In genomic region chr14:11841621-11842020, GRCm38 (mm10) we compare ENCODE assay signal across 20 mouse cellular contexts.
A peak's percentile ranks its signal among the peaks of the same experiment; 100 is the strongest.
DNase-seq lines count a peak whose midpoint lies in the region.
"Had no signal": no experiment of that assay in that cellular context is flagged by ENCODE, and none has a peak within 500 bp of the region (broad histone marks: within the 10 kb centered on the region; RNA-seq: fewer than 3 reads in every experiment).

No protein-coding gene starts in this region.

- no peaks in the 10 kb centered on the region for H3K36me3 ChIP-seq in heart, embryonic 10.5 days
- H3K36me3 ChIP-seq: embryonic facial prominence, embryonic 10.5 days; forebrain, embryonic 15.5 days; heart, embryonic 15.5 days; hindbrain, embryonic 13.5 days; liver, embryonic 13.5 days had no signal

- H3K9me3 ChIP-seq in heart, embryonic 10.5 days: no peaks in the 10 kb centered on the region
- H3K9me3 ChIP-seq: embryonic facial prominence, embryonic 10.5 days; forebrain, embryonic 15.5 days; heart, embryonic 15.5 days; hindbrain, embryonic 13.5 days; liver, embryonic 13.5 days had no signal

- no peak overlapping the region for H3K4me3 ChIP-seq in heart, embryonic 10.5 days
- H3K4me3 ChIP-seq: embryonic facial prominence, embryonic 10.5 days; forebrain, embryonic 15.5 days; heart, embryonic 15.5 days; hindbrain, embryonic 13.5 days; liver, embryonic 13.5 days had no signal

- no peak overlapping the region for H3K27ac ChIP-seq in heart, embryonic 10.5 days
- H3K27ac ChIP-seq: embryonic facial prominence, embryonic 10.5 days; forebrain, embryonic 15.5 days; heart, embryonic 15.5 days; hindbrain, embryonic 13.5 days; liver, embryonic 13.5 days had no signal

- peak; percentile 96 for DNase-seq in heart, adult 11 months
- no peak for DNase-seq in heart, postnatal 25 days (ENCODE audit: low spot score)
- DNase-seq in heart, postnatal 10 days: peak; percentile 13 to 24
- DNase-seq in heart, embryonic 10.5 days (ENCODE audit: low spot score): no peak
- peak; percentile 8 for DNase-seq in lung, postnatal 25 days (ENCODE audit: low spot score)
- no peak for DNase-seq in lung, postnatal 14 days
- no peak for DNase-seq in left cerebral cortex, postnatal 10 days (ENCODE audit: extremely low spot score in 1 of 2, low spot score in 2 of 2)
- DNase-seq: adrenal gland, postnatal 25 days; cerebellum, adult 11 months; cerebellum, postnatal 10 days; gastrocnemius, postnatal 10 days; kidney, adult 11 months; liver, embryonic 13.5 days; lung, embryonic 14.5 days; thymus, adult 18-20 months; thymus, postnatal 4 days had no signal

- WGBS in heart, embryonic 10.5 days: 69% methylated on average over 4 of the region's 4 CpGs

- intact Hi-C loops in heart, postnatal 25 days (cut with DNase I): no loop called here
- intact Hi-C loops in heart, postnatal 10 days (cut with DNase I): no loop called here
- intact Hi-C loops in left cerebral cortex, postnatal 10 days (cut with DNase I): no loop called here

- H3K27me3 ChIP-seq in heart, embryonic 10.5 days (ENCODE audit: insufficient read depth, poor library complexity, severe bottlenecking): no peaks in the 10 kb centered on the region
- H3K27me3 ChIP-seq: forebrain, embryonic 15.5 days; heart, embryonic 15.5 days; hindbrain, embryonic 13.5 days; liver, embryonic 13.5 days had no signal

- H3K4me1 ChIP-seq in heart, embryonic 10.5 days: no peaks in the 10 kb centered on the region
- H3K4me1 ChIP-seq: forebrain, embryonic 15.5 days; heart, embryonic 15.5 days; liver, embryonic 13.5 days had no signal

Comparison
In these comparisons a context has a peak if more than half of its experiments do, and no peak if none do; other contexts are left out.
1. DNase-seq: peak in heart, adult 11 months (single experiment), heart, postnatal 10 days (2 of 2) and lung, postnatal 25 days (single experiment); none in heart, postnatal 25 days (single experiment), heart, embryonic 10.5 days (single experiment), lung, postnatal 14 days (single experiment) and left cerebral cortex, postnatal 10 days (0 of 2).